Mouse (Mus musculus) A20 (cell line): ENCODE measurements around the gene Chrna9.
A peak's percentile ranks its signal among the peaks of the same experiment; 100 is the strongest.

Experiments
- DNase-seq: peaks from one replicate; pipeline ENCODE4 v3.0.0-alpha.2; 2011; ENCODE audit warnings: low read depth, low spot score

The Chrna9 gene

DNA sequence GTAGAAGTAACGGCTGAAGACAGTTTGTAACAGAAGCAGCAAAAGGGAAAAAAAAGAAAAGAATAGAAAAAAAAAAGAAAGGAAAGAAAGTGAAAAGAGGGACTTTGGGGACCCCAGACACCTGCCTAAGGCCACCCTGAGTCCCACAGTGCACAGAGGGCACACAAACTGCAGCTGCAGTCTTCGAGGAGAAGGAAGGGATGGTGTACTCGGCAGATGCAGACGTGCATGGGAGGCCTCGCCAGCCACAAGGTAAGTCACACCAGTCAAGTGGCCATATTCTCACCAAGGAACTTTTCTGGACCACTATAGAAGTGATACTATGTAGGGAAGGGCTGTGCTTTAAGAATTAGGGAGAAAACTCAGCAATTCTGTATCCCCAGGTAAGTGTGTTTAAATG is at the start of gene Chrna9:
Gene Chrna9 (plus strand): TSS at position 139 of the 400 bp plus-strand sequence.
- DNase-seq: peak; percentile 49

- DNase-seq: no peak
These were observed 48.9 kb upstream of the Chrna9 start for GRCm38 (mm10) chr5:65885699-65886443.

DNA sequence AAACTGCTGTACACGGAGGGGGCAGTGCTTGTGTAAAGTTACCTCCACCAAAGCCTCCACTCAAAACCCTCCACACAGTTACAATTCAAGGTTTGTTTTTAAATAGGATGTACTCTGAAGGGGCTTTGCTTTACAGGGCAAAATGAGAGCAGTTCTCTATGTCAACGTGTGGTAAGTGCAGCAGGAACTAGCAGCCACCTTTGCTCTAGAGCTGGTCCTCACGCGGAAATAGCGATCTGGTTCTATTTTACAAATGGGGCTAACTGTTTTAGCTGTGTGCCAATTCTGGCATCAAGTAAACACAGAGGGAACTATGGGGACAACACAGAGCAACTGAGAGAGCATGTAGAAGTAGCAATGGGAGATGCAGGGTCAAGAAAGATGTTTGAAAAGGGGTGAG is 46.6 kb upstream of the Chrna9 start:
- no peak for DNase-seq

DNA sequence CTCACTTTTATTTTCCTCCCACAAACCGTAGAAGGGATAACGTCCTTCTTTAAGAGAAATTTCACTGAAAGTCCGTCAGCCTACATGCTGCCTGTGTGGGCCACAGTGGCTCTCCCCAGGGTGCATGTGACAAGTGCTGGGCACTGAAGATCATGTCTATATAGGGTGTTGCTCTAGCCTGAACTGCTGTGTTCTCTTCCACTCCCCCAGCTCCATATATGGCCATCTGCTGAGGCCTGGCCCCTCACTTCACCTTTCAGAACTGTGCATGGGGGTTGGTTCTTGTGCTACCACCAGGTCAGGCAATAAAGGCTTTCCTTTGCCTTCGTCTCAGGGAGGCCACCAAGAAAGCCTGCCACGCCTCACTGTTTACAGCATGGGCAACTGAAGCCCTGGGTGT is 45.7 kb upstream of the Chrna9 start:
- no peak for DNase-seq

DNA sequence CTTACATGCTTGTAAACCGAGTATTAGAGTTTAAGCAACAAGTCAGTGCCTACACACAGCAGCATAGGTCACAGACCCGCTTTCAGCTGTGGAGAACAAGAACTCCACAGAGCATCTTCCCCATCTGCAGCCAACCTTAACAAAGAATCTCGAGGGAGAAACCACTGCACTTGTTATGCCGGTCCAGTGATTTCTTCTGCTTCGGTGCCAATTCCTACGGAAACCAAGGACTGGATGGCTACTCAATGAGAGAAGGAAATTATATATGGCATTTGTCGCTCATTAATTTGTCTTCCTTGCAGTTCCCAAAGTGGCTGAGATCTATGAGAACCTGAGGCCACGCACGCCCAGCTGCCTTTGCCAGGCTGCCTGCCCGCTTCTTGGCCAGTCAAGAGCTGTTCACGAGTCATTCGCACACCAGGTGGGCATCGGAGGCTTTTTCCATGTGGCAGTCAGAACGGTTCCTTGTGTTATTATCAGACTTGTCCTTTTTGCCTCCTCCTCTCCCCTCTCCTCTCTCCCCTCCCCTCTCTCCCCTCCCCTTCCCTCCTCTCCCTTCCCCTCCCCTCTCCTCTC is 43.4 kb upstream of the Chrna9 start:
- DNase-seq: peak; percentile 2

DNA sequence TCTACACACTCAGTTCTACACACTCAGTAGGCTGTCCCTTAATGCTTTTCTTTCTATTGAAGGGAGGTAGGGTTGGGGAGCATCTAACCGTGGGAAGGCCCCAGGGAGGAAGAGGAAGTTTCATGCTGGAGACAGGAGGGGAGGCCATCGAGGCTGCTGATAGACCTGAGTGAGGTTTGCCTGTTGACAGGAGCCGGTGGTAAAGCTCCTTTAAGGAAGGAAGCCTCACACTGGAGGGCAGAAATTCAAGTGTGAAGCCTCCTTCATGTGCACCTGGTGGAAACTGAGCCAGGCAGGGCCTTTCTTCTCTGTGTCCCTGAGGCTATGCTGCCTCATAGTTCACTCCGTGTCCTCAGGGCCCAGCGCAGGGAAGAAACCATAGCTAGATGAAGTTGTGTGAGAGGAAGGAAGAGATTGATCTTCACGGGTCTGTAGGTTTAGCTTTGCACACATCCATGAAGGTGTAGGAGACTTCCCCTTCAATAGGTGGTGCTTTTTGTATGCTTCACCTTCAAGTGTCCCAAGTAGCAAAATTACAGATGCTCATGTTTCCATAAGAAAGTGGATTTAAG is 39.5 kb upstream of the Chrna9 start:
- DNase-seq: peak; percentile 16

- peak; percentile 13 for DNase-seq
These were observed 39.0 kb upstream of the Chrna9 start for GRCm38 (mm10) chr5:65895764-65896163.

DNA sequence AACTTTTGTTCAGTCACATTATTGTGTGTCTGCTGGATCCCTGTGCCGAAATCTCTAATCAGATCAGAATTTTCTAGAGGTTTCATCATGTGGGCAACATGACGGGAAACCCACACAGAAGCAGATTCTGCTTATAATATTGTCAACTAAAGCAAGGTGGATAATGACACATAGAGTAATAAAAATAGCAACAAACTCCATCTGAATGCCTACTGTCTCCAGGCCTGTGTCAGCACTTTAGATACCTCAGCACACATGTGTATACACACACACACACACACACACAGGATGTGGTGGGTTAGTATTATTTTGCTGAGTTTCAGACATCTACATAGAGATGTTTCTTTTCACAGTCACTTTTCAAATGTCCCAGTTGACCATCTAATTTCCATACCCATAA is 37.0 kb upstream of the Chrna9 start:
- no peak for DNase-seq

GRCm38 (mm10) chr5:65898683-65899082 is 36.0 kb upstream of the Chrna9 start:
- no peak for DNase-seq

DNA sequence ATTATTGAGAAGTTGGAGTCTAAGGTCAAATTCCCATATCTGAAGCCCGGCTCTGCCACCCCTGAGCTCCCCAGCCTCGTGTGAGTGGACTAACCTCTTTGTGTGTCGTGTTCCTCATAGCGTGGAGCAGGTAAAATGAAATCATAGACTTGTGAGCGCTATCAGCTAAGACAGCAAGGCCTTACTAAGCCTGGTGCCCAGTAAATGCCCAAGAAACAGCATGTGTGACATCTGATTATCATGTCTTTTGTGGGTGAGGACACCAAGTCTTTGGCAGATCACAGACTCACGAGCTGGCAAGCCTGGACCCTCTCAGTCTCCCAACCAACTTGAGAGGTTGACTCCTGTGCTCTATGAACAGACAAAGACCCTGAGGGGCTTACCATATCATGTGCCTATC is 34.6 kb upstream of the Chrna9 start:
- DNase-seq: no peak

- DNase-seq: no peak
These were observed 33.9 kb upstream of the Chrna9 start for GRCm38 (mm10) chr5:65900862-65901265.

GRCm38 (mm10) chr5:65901868-65902418 is 32.8 kb upstream of the Chrna9 start:
- DNase-seq: no peak

DNA sequence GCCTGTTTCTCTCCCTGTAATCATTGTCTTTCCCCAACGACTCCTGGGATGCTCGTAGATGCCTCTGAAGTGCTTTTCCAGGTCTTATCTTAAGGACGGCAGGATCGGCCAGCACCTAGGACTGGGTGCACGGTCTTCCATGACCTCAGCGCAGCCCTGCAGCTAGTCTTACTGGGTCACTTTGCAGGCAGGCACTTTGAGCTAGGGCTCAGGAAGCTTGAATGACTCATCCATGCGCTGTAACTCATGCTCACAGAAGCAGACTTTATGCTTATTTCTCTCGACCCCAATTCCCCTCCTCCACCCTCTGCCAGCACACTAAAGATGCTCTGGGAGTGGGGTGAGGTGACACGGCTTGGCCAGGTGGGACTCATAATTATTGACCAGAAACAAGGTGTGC is 31.9 kb upstream of the Chrna9 start:
- DNase-seq: no peak

GRCm38 (mm10) chr5:65904476-65904875 is 30.2 kb upstream of the Chrna9 start:
- DNase-seq: no peak

DNA sequence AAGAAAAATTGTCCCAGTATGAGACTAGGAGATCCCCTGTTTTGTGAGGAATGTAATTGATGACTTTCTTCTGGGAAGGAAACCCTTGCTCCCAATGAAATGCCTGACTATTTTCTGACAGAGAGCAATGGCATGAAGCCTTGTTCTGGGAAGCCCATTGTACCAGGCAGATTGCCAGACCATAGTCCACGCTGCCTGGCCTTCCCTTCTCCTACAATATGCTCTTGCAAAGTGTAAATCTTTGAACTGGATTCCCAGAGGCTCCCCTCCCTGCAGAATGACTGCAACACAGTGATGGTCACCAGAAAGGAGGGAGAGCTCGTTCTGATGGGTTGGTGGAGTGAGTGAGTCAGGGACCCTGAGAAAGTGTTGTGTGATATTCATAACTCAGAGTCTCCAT is 26.0 kb upstream of the Chrna9 start:
- no peak for DNase-seq

DNA sequence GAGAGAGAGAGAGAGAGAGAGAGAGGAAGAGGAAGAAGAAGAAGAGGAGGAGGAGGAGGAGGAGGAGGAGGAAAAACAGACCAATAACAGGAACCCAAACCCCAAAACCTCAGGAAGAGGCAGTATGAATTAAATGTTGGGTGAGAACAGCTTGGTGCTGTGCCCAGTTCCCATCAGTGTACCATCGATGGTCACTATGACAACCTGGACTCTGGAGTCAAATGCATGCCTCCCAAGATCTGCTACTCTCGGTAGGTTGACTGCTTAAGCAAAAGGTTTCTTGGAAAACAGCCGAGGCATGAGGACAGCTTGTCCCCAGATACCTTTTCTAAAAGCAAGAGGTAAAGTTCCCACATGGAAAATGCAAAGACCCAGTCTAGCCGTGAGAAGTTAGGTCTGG is 25.4 kb upstream of the Chrna9 start:
- no peak for DNase-seq

DNA sequence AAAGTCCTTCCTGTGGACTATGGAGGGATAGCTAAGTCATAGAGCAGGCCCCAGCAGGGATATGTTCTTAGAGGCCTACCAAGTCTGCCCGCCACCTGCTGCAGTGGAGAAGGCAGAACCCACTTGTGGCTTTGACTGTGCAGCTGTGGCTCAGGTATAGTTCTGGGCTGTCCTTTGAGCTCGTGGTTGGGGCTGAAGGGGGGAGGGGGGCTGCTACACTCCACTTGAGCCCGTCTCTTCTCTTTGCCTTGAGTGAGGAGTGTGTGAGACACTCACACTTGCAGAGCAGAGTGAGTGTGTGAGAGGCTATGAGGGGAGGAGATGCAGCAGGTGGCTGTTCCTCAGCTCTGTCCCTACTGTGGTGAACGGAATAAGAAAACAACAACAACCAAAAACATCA is 24.3 kb upstream of the Chrna9 start:
- DNase-seq: no peak

GRCm38 (mm10) chr5:65911676-65912075 is 23.0 kb upstream of the Chrna9 start:
- DNase-seq: no peak

DNA sequence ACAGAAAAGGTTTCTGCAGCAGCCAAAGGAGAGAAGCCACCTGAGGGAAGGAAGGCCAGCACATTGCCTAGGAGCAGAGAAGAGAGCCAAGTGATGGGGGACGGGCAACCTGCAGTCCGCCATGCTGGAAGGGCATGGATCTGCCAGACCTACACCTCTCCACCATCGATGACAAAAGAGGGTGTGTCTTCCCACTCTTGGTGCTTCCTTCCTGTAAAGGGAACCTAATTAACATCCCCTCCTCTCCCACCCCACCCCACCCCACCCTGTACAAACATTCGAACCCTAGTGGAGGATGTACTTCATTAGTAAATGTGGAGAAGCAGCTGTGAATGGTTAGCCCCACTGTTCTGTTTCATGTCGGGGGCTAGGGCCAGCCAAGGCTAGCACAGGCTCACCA is 22.5 kb upstream of the Chrna9 start:
- no peak for DNase-seq

DNA sequence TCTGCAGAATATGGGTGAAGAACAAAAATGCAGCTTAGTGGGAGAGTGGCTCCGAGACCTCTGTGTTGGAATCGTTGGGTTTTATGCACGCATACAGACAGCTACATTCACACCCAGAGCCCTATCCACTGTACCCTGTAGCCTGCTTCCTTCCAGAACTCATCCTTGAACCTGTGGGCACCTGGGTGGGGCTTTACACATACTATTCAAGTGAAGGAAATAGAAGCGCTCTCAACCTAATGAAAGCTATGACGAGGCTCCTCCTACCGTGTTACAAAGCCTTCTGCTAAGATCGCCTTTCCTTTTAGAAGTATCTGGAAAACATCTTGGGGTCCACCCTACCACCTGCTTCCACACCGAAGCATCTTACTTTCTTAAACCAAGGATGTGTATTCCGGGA is 21.6 kb upstream of the Chrna9 start:
- DNase-seq: no peak

GRCm38 (mm10) chr5:65914342-65914741 is 20.4 kb upstream of the Chrna9 start:
- no peak for DNase-seq

GRCm38 (mm10) chr5:65916930-65917329 is 17.8 kb upstream of the Chrna9 start:
- no peak for DNase-seq

GRCm38 (mm10) chr5:65918601-65919000 is 16.1 kb upstream of the Chrna9 start:
- no peak for DNase-seq
